Mouse (Mus musculus): ENCODE data around the gene Ap2s1. TPM values are rescaled to one million over a fixed set of nuclear protein-coding genes. Genes with fewer than 3 reads are reported as not detected.

Ap2s1 gene
- polyA plus RNA-seq, 1 experiment = 200 TPM

DNA sequence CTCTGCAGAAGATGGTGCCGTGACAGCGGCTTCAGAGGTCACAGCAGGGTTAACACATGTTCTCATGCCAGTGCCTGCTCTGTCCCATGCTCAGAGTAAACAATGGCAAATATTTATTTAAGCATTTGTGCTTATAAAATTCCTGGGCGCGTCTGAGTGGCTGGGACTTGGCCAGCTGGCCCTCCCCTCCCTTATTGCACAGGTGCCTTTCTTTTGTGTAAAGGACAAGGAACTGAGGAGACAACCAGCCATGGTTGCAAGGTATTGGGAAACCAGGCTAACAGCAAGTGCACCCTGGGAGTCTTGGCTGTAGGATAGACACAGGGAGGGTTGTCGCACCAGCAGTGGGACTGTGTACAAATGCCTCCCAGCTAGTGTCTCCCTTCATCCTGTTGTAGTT is 54.1 kb downstream of the Ap2s1 start:
- 87% methylated on average over 5 of the region's 5 CpGs for WGBS
- no peak overlapping the region for H3K4me3 ChIP-seq (replicated peaks; ENCODE audit: control insufficient read depth, low read depth, low read length)
- TF ChIP-seq CTCF (IDR thresholded peaks at IDR 0.05; ENCODE audit: control insufficient read depth, insufficient read depth, low read length) (no peak), POLR2A (IDR thresholded peaks at IDR 0.05; ENCODE audit: borderline replicate concordance, control insufficient read depth, low read depth, low read length) (no peak)
- H3K27ac ChIP-seq (ENCODE audit: control insufficient read depth, insufficient read depth, low read depth, low read length, poor library complexity) = no peak overlapping the region
- H3K4me1 ChIP-seq (ENCODE audit: control insufficient read depth, insufficient read depth, low read length) = no peaks in the 10 kb centered on the region

- no peak for TF ChIP-seq POLR2A (IDR thresholded peaks at IDR 0.05; ENCODE audit: borderline replicate concordance, control insufficient read depth, low read depth, low read length)
- TF ChIP-seq CTCF (IDR thresholded peaks at IDR 0.05; ENCODE audit: control insufficient read depth, insufficient read depth, low read length) = no peak
- no peak overlapping the region for H3K27ac ChIP-seq (ENCODE audit: control insufficient read depth, insufficient read depth, low read depth, low read length, poor library complexity)
- 95% methylated on average over 19 of the region's 19 CpGs for WGBS
- no peaks in the 10 kb centered on the region for H3K4me1 ChIP-seq (ENCODE audit: control insufficient read depth, insufficient read depth, low read length)
- H3K4me3 ChIP-seq (replicated peaks; ENCODE audit: control insufficient read depth, low read depth, low read length) = no peak overlapping the region
Observed at GRCm38 (mm10) chr7:16793010-16793725, 55.0 kb downstream of the Ap2s1 start.

DNA sequence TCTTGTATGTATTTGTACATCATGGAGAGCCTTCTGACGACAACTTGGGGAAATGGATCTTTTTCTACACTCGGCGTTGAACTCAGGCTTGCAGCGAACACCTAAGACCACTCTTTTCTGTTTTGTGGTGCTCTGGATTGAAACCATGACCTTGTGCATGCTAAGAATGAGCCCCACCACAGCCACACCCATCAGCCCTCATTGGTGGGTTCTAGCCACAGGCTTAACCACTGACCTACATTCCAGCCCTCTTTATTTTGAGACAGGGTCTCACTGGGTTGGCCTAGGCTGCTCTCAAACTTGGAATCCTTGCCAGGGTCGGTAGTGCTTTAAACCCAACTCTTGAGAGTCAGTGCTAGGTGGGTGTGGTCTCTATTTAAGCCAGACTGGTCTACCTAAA is 56.7 kb downstream of the Ap2s1 start:
- Histone ChIP-seq H3K4me1 (ENCODE audit: control insufficient read depth, insufficient read depth, low read length) (no peaks in the 10 kb centered on the region), H3K4me3 (replicated peaks; ENCODE audit: control insufficient read depth, low read depth, low read length) (no peak overlapping the region), H3K27ac (ENCODE audit: control insufficient read depth, insufficient read depth, low read depth, low read length, poor library complexity) (no peak overlapping the region)
- WGBS = 87% methylated on average over 5 of the region's 5 CpGs
- TF ChIP-seq CTCF (IDR thresholded peaks at IDR 0.05; ENCODE audit: control insufficient read depth, insufficient read depth, low read length) (no peak), POLR2A (IDR thresholded peaks at IDR 0.05; ENCODE audit: borderline replicate concordance, control insufficient read depth, low read depth, low read length) (no peak)

Other genes starting within 250 kb of the Ap2s1 start
- 2.6 and 3.0 TPM in 2 replicates for gene Arhgap35, start 123.4 kb upstream of the Ap2s1 start, polyA plus RNA-seq (2011; ENCODE audit: insufficient read depth, insufficient read length, low replicate concordance, missing spikeins)
- not detected in 2 replicates for gene Ceacam15, start 62.7 kb upstream of the Ap2s1 start, polyA plus RNA-seq (2011; ENCODE audit: insufficient read depth, insufficient read length, low replicate concordance, missing spikeins)
- not detected in 2 replicates for gene Ceacam9, start 16.5 kb upstream of the Ap2s1 start, polyA plus RNA-seq (2011; ENCODE audit: insufficient read depth, insufficient read length, low replicate concordance, missing spikeins)
- 186 and 343 TPM in 2 replicates for gene Slc1a5, start 42.9 kb downstream of the Ap2s1 start, polyA plus RNA-seq (2011; ENCODE audit: insufficient read depth, insufficient read length, low replicate concordance, missing spikeins)
- 41.2 and 92.7 TPM in 2 replicates for gene Strn4, start 77.5 kb downstream of the Ap2s1 start, polyA plus RNA-seq (2011; ENCODE audit: insufficient read depth, insufficient read length, low replicate concordance, missing spikeins)
- 4.7 and 7.2 TPM in 2 replicates for gene Fkrp, start 78.3 kb downstream of the Ap2s1 start, polyA plus RNA-seq (2011; ENCODE audit: insufficient read depth, insufficient read length, low replicate concordance, missing spikeins)
- gene Prkd2, start 104.5 kb downstream of the Ap2s1 start, polyA plus RNA-seq (2011; ENCODE audit: insufficient read depth, insufficient read length, low replicate concordance, missing spikeins) = 22.7 and 34.2 TPM in 2 replicates
- gene Dact3, start 136.9 kb downstream of the Ap2s1 start, polyA plus RNA-seq (2011; ENCODE audit: insufficient read depth, insufficient read length, low replicate concordance, missing spikeins) = 0.54 and 1.7 TPM in 2 replicates
- gene Gng8, start 153.4 kb downstream of the Ap2s1 start, polyA plus RNA-seq (2011; ENCODE audit: insufficient read depth, insufficient read length, low replicate concordance, missing spikeins) = not detected in 2 replicates
- 8.3 and 13.0 TPM in 2 replicates for gene Ptgir, start 168.1 kb downstream of the Ap2s1 start, polyA plus RNA-seq (2011; ENCODE audit: insufficient read depth, insufficient read length, low replicate concordance, missing spikeins)
- 307 and 376 TPM in 2 replicates for gene Calm3, start 185.7 kb downstream of the Ap2s1 start, polyA plus RNA-seq (2011; ENCODE audit: insufficient read depth, insufficient read length, low replicate concordance, missing spikeins)
- gene Pnmal2, start 206.3 kb downstream of the Ap2s1 start, polyA plus RNA-seq (2011; ENCODE audit: insufficient read depth, insufficient read length, low replicate concordance, missing spikeins) = not detected in 2 replicates
- not detected in 2 replicates for gene Pnmal1, start 221.3 kb downstream of the Ap2s1 start, polyA plus RNA-seq (2011; ENCODE audit: insufficient read depth, insufficient read length, low replicate concordance, missing spikeins)
- 0.77 and 1.9 TPM in 2 replicates for gene Gm42372, start 244.7 kb downstream of the Ap2s1 start, polyA plus RNA-seq (2011; ENCODE audit: insufficient read depth, insufficient read length, low replicate concordance, missing spikeins)

All from bone marrow, adult 2 months (tissue).